Mouse (Mus musculus): ENCODE data around the gene Psmd13. TPM values are rescaled to one million over a fixed set of nuclear protein-coding genes. Genes with fewer than 3 reads are reported as not detected.
A peak's percentile ranks its signal among the peaks of the same experiment; 100 is the strongest.

Psmd13 gene
- polyA plus RNA-seq, 1 experiment from 2014 or later, result 183 TPM

DNA sequence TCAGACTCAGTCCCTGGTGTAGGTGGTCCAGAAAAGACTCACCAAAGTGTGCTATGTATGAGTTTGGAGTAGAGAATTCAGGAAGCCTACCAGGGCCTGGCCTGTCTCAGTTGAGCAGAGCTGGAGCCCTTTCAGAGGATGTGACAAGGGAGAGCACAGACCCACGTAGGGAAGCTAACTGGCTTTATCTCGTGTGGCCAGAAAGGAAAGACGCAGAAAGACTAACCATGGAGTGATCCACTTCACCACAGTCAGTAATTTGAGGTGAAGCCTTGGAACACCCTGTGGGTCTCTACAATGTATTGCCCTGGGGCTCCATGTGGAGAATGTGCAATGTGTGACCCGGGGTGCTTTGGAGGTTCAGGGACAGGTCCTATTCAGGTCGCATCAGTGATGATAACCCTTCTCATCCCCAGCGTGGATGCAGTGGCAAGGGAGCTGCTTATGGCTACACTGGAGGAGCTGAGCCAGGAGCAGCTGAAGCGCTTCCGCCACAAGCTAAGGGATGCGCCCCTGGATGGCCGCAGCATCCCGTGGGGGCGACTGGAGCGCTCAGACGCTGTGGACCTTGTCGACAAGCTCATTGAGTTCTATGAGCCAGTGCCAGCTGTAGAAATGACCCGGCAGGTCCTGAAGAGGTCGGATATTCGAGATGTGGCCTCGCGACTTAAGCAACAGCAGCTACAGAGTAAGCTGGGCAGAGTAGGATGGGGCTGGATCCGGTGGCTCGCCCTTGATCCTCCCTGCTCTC, 39.6 kb downstream of the Psmd13 start:
- DNase-seq (ENCODE audit: low spot score) (no peak), ATAC-seq (replicated peaks; ENCODE audit: low FRiP score) (no peak)
- Histone ChIP-seq H3K4me1 (replicated peaks; ENCODE audit: control insufficient read depth, insufficient read depth, low read length) (peaks cover 9% of the 10 kb centered on the region; the same call in 1 of the 2 replicates), H3K9ac (ENCODE audit: low read depth, low read length) (no peak overlapping the region), H3K4me2 (peak overlapping the region; percentile 75; the same call in 1 of the 2 replicates), H3K27ac (ENCODE audit: low read depth, low read length) (no peak overlapping the region), H3K27me3 (replicated peaks; ENCODE audit: control insufficient read depth, insufficient read depth, low read length) (peaks cover 55% of the 10 kb centered on the region), H3K36me3 (ENCODE audit: control insufficient read depth, insufficient read depth, low read length) (no peaks in the 10 kb centered on the region), H3K4me3 (ENCODE audit: low read depth, low read length) (no peak overlapping the region; the same call in 1 of the 2 replicates), H3K9me3 (ENCODE audit: control insufficient read depth, low read length) (no peaks in the 10 kb centered on the region)
- 27% methylated on average over 22 of the region's 22 CpGs for WGBS

DNA sequence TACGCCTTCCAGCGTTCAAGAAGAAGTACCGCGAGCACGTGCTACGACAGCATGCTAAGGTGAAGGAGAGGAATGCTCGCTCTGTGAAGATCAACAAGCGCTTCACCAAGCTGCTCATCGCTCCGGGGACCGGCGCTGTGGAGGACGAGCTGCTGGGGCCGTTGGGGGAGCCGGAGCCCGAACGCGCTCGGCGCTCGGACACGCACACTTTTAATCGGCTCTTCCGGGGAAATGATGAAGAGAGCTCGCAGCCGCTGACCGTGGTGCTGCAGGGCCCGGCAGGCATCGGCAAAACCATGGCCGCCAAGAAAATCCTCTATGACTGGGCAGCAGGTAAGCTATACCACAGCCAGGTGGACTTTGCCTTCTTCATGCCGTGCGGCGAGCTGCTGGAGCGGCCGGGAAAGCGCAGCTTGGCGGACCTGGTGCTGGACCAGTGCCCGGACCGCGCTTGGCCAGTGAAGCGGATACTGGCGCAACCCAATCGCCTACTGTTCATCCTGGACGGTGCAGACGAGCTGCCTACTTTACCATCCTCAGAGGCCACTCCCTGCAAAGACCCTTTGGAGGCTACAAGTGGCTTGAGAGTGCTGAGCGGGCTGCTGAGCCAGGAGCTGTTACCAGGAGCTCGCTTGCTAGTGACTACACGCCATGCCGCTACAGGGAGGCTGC, 40.8 kb downstream of the Psmd13 start:
- no peak overlapping the region for H3K9ac ChIP-seq (ENCODE audit: low read depth, low read length)
- DNase-seq (ENCODE audit: low spot score) (no peak), ATAC-seq (replicated peaks; ENCODE audit: low FRiP score) (peak; percentile 29; the same call in 1 of the 2 replicates)
- H3K36me3 ChIP-seq (ENCODE audit: control insufficient read depth, insufficient read depth, low read length), result no peaks in the 10 kb centered on the region
- H3K27ac ChIP-seq (ENCODE audit: low read depth, low read length), result no peak overlapping the region
- peak overlapping the region; percentile 75 for H3K4me2 ChIP-seq
- H3K4me3 ChIP-seq (ENCODE audit: low read depth, low read length), result peak overlapping the region; percentile 37
- peaks cover 9% of the 10 kb centered on the region; the same call in 1 of the 2 replicates for H3K4me1 ChIP-seq (replicated peaks; ENCODE audit: control insufficient read depth, insufficient read depth, low read length)
- 2% methylated on average over 49 of the region's 49 CpGs for WGBS
- H3K27me3 ChIP-seq (replicated peaks; ENCODE audit: control insufficient read depth, insufficient read depth, low read length), result peaks cover 55% of the 10 kb centered on the region
- H3K9me3 ChIP-seq (ENCODE audit: control insufficient read depth, low read length), result no peaks in the 10 kb centered on the region

DNA sequence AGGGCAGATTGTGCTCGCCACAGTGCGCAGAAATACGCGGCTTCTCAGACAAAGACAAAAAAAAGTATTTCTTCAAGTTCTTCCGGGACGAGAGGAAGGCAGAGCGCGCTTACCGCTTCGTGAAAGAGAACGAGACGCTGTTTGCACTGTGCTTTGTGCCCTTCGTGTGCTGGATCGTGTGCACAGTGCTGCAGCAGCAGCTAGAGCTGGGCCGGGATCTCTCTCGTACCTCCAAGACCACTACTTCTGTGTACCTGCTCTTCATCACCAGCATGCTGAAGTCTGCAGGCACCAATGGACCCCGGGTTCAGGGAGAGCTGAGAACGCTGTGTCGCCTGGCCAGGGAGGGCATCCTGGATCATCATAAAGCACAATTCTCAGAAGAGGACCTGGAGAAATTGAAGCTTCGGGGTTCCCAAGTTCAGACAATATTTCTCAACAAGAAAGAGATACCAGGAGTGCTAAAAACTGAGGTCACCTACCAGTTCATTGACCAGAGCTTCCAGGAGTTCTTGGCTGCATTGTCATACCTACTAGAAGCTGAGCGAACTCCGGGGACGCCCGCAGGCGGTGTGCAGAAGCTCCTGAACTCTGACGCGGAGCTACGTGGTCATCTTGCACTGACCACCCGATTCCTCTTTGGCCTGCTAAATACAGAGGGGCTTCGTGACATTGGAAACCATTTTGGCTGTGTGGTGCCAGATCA, 41.5 kb downstream of the Psmd13 start:
- Histone ChIP-seq H3K9me3 (ENCODE audit: control insufficient read depth, low read length) (no peaks in the 10 kb centered on the region), H3K4me3 (ENCODE audit: low read depth, low read length) (peak overlapping the region; percentile 37), H3K9ac (ENCODE audit: low read depth, low read length) (no peak overlapping the region), H3K36me3 (ENCODE audit: control insufficient read depth, insufficient read depth, low read length) (no peaks in the 10 kb centered on the region), H3K27ac (ENCODE audit: low read depth, low read length) (no peak overlapping the region), H3K4me1 (replicated peaks; ENCODE audit: control insufficient read depth, insufficient read depth, low read length) (peaks cover 9% of the 10 kb centered on the region; the same call in 1 of the 2 replicates), H3K27me3 (replicated peaks; ENCODE audit: control insufficient read depth, insufficient read depth, low read length) (peaks cover 55% of the 10 kb centered on the region), H3K4me2 (peak overlapping the region; percentile 75)
- ATAC-seq (replicated peaks; ENCODE audit: low FRiP score) (no peak), DNase-seq (ENCODE audit: low spot score) (no peak)
- WGBS, result 27% methylated on average over 30 of the region's 30 CpGs

DNA sequence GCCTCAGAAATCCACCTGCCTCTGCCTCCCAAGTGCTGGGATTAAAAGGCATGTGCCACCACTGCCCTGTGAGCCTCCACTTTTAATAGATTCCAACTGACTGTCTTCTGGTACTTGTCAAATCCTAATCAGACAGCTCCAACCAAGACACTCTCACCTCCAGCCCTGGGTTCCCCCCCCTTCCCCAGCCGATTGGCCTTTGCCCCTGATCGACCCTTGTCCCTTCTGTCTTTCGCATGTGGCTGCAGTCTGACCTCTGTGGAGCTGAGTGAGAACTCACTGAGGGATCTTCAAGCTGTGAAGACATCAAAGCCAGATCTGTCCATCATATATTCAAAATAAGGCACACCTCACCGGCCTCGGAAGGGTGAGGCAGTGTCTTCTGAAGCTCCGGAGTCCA, 45.4 kb downstream of the Psmd13 start:
- peaks cover 31% of the 10 kb centered on the region for H3K27me3 ChIP-seq (replicated peaks; ENCODE audit: control insufficient read depth, insufficient read depth, low read length)
- DNase-seq (ENCODE audit: low spot score) (no peak), ATAC-seq (replicated peaks; ENCODE audit: low FRiP score) (no peak)
- no peak overlapping the region for H3K9ac ChIP-seq (ENCODE audit: low read depth, low read length)
- peaks cover 5% of the 10 kb centered on the region; the same call in 1 of the 2 replicates for H3K4me1 ChIP-seq (replicated peaks; ENCODE audit: control insufficient read depth, insufficient read depth, low read length)
- H3K27ac ChIP-seq (ENCODE audit: low read depth, low read length), result no peak overlapping the region
- no peaks in the 10 kb centered on the region for H3K9me3 ChIP-seq (ENCODE audit: control insufficient read depth, low read length)
- no peaks in the 10 kb centered on the region for H3K36me3 ChIP-seq (ENCODE audit: control insufficient read depth, insufficient read depth, low read length)
- no peak overlapping the region for H3K4me2 ChIP-seq
- H3K4me3 ChIP-seq (ENCODE audit: low read depth, low read length), result no peak overlapping the region
- WGBS, result 72% methylated on average over 6 of the region's 6 CpGs

DNA sequence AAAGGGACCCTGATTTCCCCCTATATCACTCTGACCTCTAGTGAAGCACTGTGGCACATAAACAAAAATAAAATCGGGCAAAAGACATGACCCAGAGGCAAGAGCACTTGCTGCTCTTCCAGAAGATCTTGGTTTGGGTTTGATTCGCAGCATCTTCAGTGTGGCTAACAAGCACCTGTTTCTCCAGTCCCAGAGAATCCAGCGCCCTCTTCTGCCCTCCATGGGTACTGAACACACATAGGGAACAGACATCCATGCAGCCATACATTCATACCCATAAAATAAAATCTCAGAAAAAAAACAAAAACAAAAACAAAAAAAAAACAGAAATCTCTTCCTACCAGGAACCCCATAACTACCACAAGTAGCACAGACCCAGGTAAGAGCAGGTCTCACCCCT, 56.7 kb downstream of the Psmd13 start:
- ATAC-seq (replicated peaks; ENCODE audit: low FRiP score) (no peak), DNase-seq (ENCODE audit: low spot score) (peak; percentile 34)
- Histone ChIP-seq H3K4me2 (no peak overlapping the region), H3K4me3 (ENCODE audit: low read depth, low read length) (no peak overlapping the region), H3K36me3 (ENCODE audit: control insufficient read depth, insufficient read depth, low read length) (no peaks in the 10 kb centered on the region), H3K4me1 (replicated peaks; ENCODE audit: control insufficient read depth, insufficient read depth, low read length) (peaks cover 16% of the 10 kb centered on the region), H3K9me3 (ENCODE audit: control insufficient read depth, low read length) (no peaks in the 10 kb centered on the region), H3K27ac (ENCODE audit: low read depth, low read length) (no peak overlapping the region), H3K27me3 (replicated peaks; ENCODE audit: control insufficient read depth, insufficient read depth, low read length) (peaks cover 5% of the 10 kb centered on the region; the same call in 1 of the 2 replicates), H3K9ac (ENCODE audit: low read depth, low read length) (no peak overlapping the region)
- 32% methylated on average over 3 of the region's 3 CpGs for WGBS

DNA sequence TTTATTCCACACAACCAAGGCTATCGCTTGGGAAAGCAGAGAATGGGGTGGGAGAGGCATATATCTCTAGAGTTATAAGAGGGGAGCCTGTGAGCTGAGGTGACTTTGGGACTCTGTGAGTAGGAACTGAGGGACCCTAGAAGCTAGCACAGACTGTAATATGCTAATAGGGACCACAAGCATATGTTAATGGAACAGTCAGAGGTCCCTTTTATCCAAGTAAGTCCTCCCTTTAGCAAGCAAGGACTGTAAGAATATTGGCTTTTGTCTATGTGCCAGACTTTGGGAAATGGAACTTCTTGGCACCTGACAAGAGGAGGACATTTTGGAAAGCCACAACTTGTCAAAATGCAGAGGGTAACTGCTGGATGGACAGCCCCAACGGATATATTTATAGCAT, 57.1 kb downstream of the Psmd13 start:
- no peaks in the 10 kb centered on the region for H3K9me3 ChIP-seq (ENCODE audit: control insufficient read depth, low read length)
- no peak overlapping the region for H3K4me2 ChIP-seq
- ATAC-seq (replicated peaks; ENCODE audit: low FRiP score) (no peak), DNase-seq (ENCODE audit: low spot score) (no peak)
- H3K27ac ChIP-seq (ENCODE audit: low read depth, low read length), result no peak overlapping the region; the same call in 1 of the 2 replicates
- peaks cover 16% of the 10 kb centered on the region for H3K4me1 ChIP-seq (replicated peaks; ENCODE audit: control insufficient read depth, insufficient read depth, low read length)
- WGBS, result 25% methylated on average over 2 of the region's 2 CpGs
- H3K9ac ChIP-seq (ENCODE audit: low read depth, low read length), result no peak overlapping the region
- no peak overlapping the region for H3K4me3 ChIP-seq (ENCODE audit: low read depth, low read length)
- H3K36me3 ChIP-seq (ENCODE audit: control insufficient read depth, insufficient read depth, low read length), result no peaks in the 10 kb centered on the region
- H3K27me3 ChIP-seq (replicated peaks; ENCODE audit: control insufficient read depth, insufficient read depth, low read length), result peaks cover 5% of the 10 kb centered on the region; the same call in 1 of the 2 replicates

DNA sequence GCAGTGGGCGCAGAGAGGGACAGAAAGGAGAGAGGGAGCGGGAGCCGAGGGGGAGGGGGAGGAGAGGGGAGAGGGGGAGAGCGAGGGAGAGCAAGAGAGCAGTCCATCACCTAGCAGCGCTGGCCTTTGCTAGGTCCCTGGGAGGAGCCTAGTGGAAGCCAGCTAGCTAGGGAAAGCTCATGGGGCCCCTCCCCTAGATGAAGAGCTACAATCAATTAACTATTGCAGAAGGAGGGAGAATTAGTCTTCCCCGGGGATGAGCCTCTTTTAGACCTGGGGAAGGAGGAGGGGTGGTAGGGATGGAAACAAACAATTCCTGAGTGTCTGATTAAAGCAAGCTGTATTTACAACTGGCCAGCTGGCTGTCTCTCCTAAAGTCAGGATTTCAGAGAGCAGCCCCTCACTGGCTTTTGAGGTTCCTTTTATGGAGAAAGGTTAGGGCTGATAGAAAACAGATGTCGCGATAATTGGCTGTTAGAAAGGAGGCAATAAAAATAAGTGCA, 58.0 kb downstream of the Psmd13 start:
- WGBS, result 39% methylated on average over 8 of the region's 8 CpGs
- Histone ChIP-seq H3K4me1 (replicated peaks; ENCODE audit: control insufficient read depth, insufficient read depth, low read length) (peaks cover 16% of the 10 kb centered on the region), H3K27me3 (replicated peaks; ENCODE audit: control insufficient read depth, insufficient read depth, low read length) (peaks cover 5% of the 10 kb centered on the region; the same call in 1 of the 2 replicates), H3K4me2 (no peak overlapping the region), H3K36me3 (ENCODE audit: control insufficient read depth, insufficient read depth, low read length) (no peaks in the 10 kb centered on the region), H3K4me3 (ENCODE audit: low read depth, low read length) (no peak overlapping the region), H3K9ac (ENCODE audit: low read depth, low read length) (no peak overlapping the region), H3K9me3 (ENCODE audit: control insufficient read depth, low read length) (no peaks in the 10 kb centered on the region), H3K27ac (ENCODE audit: low read depth, low read length) (no peak overlapping the region)
- DNase-seq (ENCODE audit: low spot score) (peak; percentile 32), ATAC-seq (replicated peaks; ENCODE audit: low FRiP score) (no peak)

DNA sequence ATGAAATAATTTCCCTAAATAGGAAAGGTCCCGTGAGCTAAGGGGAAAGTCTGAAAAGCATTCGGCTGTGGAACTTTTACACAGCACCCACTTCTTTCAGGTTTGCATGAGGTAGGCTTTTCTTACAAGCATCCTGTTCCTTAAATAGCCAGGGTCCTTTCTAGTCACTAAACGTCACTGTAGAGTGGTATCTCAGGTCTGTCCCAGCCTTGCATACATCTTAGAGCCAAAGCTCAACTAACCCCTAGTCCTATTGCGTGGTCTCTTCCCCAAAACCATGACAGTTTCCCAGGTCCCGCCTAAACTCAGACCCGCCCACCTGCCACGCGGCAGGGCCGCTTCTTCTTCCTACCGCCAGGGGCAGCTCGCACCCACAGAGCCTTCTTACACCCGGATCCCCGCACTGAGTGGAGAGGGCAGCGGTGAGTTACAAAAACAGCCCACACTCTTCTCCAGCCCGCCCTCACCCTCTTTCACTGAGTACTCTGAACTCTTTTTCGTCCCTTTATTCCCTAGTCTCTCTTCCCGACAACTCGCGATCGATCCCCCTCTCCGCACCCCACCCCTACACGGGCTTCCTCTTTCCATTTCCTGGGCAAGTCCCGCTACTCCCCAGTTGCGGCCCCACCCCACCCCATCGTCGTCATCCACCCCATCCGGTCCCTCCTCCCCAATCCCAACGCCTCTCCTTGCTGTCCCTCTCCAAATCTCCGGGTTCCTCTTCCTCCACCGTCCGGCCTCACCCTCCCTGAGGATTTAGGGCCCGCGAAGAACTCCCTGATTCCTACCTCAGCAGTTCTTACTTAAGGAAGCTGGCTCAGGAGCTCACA, 59.7 kb downstream of the Psmd13 start, which contains the start of gene Pgghg:
TSS of gene Pgghg (plus strand) at position 170 of the 830 bp plus-strand sequence.
- peak within 1 kb of the TSS; percentile 79 for H3K4me2 ChIP-seq
- H3K9ac ChIP-seq (ENCODE audit: low read depth, low read length), result peak within 1 kb of the TSS; percentile 83
- H3K36me3 ChIP-seq (ENCODE audit: control insufficient read depth, insufficient read depth, low read length), result peaks cover 3% of the 10 kb centered on the region; the same call in 1 of the 2 replicates
- ATAC-seq (replicated peaks; ENCODE audit: low FRiP score) (peak; percentile 85), DNase-seq (ENCODE audit: low spot score) (peak; percentile 90)
- peak within 1 kb of the TSS; percentile 79 for H3K27ac ChIP-seq (ENCODE audit: low read depth, low read length)
- peak within 1 kb of the TSS; percentile 64 for H3K4me3 ChIP-seq (ENCODE audit: low read depth, low read length)
- H3K9me3 ChIP-seq (ENCODE audit: control insufficient read depth, low read length), result no peaks in the 10 kb centered on the region
- WGBS, result 3% methylated on average over 33 of the region's 33 CpGs
- H3K27me3 ChIP-seq (replicated peaks; ENCODE audit: control insufficient read depth, insufficient read depth, low read length), result peaks cover 5% of the 10 kb centered on the region; the same call in 1 of the 2 replicates
- peaks cover 21% of the 10 kb centered on the region for H3K4me1 ChIP-seq (replicated peaks; ENCODE audit: control insufficient read depth, insufficient read depth, low read length)
